Mouse (Mus musculus) heart, embryonic 16.5 days (tissue): ENCODE measurements around the gene Rnf10. TPM values are rescaled to one million over a fixed set of nuclear protein-coding genes. Genes with fewer than 3 reads are reported as not detected.

Experiments used
- ATAC-seq: fragments of 200-750 bp; cut with Nextera tagmentation; replicated peaks from 2 replicates; pipeline ENCODE4 v1.8.0; 2017; ENCODE audit warnings: moderate number of reproducible peaks; ENCODE audit not compliant: insufficient read depth, low FRiP score; ENCODE audit errors: extremely low read depth
- H3K27ac ChIP-seq: fragments of 300-500 bp; sonication (generic); 2 replicates; pipeline ENCODE4 v1.5.1; 2014; ENCODE audit warnings: mild to moderate bottlenecking, low read length, control low read depth, moderate library complexity
- H3K27me3 ChIP-seq: fragments of 300-500 bp; sonication (generic); 2 replicates; pipeline ENCODE4 v1.6.1; 2014; ENCODE audit warnings: low read length, mixed read lengths; ENCODE audit not compliant: control insufficient read depth, insufficient read depth
- H3K36me3 ChIP-seq: fragments of 300-500 bp; sonication (generic); 2 replicates; pipeline ENCODE4 v1.6.1; 2014; ENCODE audit not compliant: control insufficient read depth, insufficient read depth
- H3K4me1 ChIP-seq: fragments of 300-500 bp; sonication (generic); 2 replicates; pipeline ENCODE4 v1.6.1; 2014; ENCODE audit warnings: low read length, mixed read lengths; ENCODE audit not compliant: control insufficient read depth, insufficient read depth
- H3K4me2 ChIP-seq: fragments of 300-500 bp; sonication (generic); 2 replicates; pipeline ENCODE4 v1.6.1; 2014; ENCODE audit warnings: low read depth, mild to moderate bottlenecking, control low read depth, low read length
- H3K4me3 ChIP-seq: fragments of 300-500 bp; sonication (generic); 2 replicates; pipeline ENCODE4 v1.5.1; 2014; ENCODE audit warnings: mild to moderate bottlenecking, control low read depth, low read length
- H3K9ac ChIP-seq: fragments of 300-500 bp; sonication (generic); 2 replicates; pipeline ENCODE4 v1.6.1; 2014; ENCODE audit warnings: low read length, control low read depth
- H3K9me3 ChIP-seq: fragments of 300-500 bp; sonication (generic); replicated peaks from 2 replicates; pipeline ENCODE4 v1.6.1; 2016; ENCODE audit warnings: low read length; ENCODE audit not compliant: control insufficient read depth
- WGBS: fragments of 180-500 bp; shearing (Covaris S2); extraction: QIAGEN DNeasy Blood & Tissue Kit; methylation state at CpG from one replicate; pipeline ENCODE4 v1.1.7; 2014; 5-methylcytosine and 5-hydroxymethylcytosine counted together
- polyA plus RNA-seq: library from polyadenylated mRNA; unstranded; fragments of >200 nt; fragmentation: Nextera tagmentation; extraction: Ambion mirVana; gene quantifications from 2 replicates; pipeline ENCODE4 v1.2.1, GENCODE M21; 2015

The Rnf10 gene
- polyA plus RNA-seq, 1 experiment from 2014 or later = 126 TPM

DNA sequence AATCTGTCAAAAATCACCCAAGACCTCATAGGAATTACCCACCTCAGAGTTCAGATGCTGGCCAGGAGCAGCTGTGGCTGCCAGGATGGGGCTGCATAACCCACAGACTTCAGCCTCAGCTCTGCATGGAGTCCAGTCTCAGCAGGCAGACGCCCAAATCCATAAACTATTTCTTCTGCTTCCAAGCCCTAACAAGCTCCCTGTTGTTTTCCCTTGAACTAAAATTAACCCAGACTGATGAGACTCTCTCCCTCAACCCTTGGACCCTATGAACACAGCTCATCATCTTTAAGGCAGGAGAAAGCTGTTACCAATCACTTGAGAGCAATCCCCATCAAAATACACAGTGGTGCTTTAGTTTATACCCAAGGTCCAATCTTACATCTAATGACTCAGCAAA, 17.2 kb downstream of the Rnf10 start:
- WGBS = 83% methylated on average over 1 of the region's 1 CpGs
- H3K4me3 ChIP-seq = no peak overlapping the region
- H3K36me3 ChIP-seq = peaks cover 48% of the 10 kb centered on the region
- H3K27ac ChIP-seq = no peak overlapping the region
- ATAC-seq = no peak
- no peaks in the 10 kb centered on the region for H3K4me1 ChIP-seq
- H3K9ac ChIP-seq = no peak overlapping the region
- H3K4me2 ChIP-seq = no peak overlapping the region
- H3K27me3 ChIP-seq = no peaks in the 10 kb centered on the region
- H3K9me3 ChIP-seq = no peaks in the 10 kb centered on the region

DNA sequence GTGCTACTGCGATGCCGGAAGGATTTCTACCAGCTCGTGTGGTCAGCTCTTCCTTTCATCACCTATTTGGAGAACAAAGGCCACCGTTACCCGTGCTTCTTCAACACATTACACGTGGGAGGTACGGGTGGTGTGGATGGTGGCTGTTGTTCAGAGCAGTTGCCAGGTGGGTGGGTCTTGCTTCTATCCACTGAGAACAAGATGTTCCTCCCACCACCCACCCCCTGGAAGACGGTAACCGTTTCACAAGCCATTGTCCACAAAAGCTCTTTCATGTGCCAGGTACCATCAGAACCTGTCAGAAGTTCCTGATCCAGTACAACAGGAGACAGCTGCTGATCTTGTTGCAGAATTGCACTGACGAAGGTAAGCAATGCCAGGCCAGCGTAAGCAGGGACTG, 32.5 kb downstream of the Rnf10 start:
- Histone ChIP-seq H3K4me1 (peaks cover 10% of the 10 kb centered on the region), H3K36me3 (peaks cover 48% of the 10 kb centered on the region), H3K9ac (no peak overlapping the region), H3K9me3 (no peaks in the 10 kb centered on the region), H3K27ac (no peak overlapping the region), H3K27me3 (no peaks in the 10 kb centered on the region), H3K4me3 (no peak overlapping the region), H3K4me2 (no peak overlapping the region)
- no peak for ATAC-seq
- WGBS = 76% methylated on average over 11 of the region's 11 CpGs

DNA sequence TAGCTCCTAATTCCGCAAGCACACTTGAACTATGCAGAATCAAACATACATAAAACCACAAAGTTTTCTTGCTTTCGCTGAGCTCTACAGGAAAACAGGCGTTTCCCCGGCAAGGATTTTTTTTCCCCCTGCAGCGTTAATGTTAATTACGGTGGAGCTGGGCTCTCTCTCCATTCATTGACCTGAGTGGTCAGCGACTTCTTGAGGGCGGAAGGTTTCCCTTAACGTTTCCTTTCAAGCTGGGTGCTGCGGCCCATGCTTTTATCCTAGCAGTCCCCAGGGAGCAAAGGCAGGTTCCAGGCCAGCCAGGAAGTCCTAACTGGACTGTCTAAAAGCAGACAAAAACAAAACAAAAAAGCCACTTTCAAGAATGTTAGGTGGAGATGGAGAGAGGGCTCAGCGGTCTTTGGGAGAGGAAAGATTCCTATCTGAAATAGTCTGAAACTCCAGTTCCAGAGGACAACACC, 33.9 kb downstream of the Rnf10 start:
- Histone ChIP-seq H3K4me2 (peak overlapping the region; percentile 97), H3K9ac (peak overlapping the region; percentile 93), H3K27ac (no peak overlapping the region), H3K4me1 (peaks cover 12% of the 10 kb centered on the region), H3K36me3 (peaks cover 37% of the 10 kb centered on the region), H3K27me3 (no peaks in the 10 kb centered on the region; the same call in 1 of the 2 replicates), H3K9me3 (no peaks in the 10 kb centered on the region), H3K4me3 (peak overlapping the region; percentile 95)
- no peak for ATAC-seq
- 11% methylated on average over 11 of the region's 11 CpGs for WGBS

DNA sequence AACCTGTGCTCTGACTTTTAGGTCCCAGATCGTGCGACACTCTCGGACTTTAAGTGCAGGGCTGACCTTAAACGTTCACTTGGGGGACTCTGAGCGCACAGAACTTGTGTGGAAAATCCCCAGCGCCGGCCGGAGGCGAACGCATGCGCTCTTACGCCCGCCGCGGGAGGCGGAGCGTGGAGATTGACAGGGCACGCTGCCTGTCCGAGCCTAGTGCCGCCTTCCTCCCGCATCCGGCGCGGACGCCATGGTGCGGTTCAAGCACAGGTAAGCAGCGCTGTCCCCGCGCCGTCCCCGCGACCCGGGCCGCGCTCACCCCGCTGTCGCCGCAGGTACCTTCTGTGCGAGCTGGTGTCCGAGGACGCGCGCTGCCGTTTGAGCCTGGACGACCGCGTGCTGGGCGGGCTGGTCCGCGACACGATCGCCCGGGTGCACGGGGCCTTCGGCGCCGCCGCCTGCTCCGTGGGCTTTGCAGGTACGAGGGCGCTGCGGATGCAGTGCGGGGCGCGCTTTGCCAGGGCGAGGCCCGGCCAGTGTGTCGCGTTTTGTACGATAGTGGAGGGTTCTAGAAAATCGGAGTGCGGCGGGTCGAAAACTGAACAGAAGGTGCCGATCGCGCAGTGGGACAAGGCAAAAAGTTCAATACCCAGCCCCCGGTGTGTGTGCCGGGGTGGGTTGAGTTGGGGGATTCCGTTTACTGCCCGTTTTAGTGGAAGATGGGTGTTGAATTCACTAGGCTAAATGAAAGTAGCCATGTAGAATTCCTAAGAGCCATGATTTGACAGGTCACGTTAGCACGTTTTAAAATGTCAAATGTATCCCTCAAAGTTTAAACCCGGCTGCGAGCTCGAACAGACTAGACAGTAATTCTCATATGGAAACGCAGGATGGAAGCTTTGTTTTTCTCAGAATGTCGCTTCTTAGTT, 34.6 kb downstream of the Rnf10 start:
- peak overlapping the region; percentile 86 for H3K27ac ChIP-seq
- H3K4me1 ChIP-seq = peaks cover 12% of the 10 kb centered on the region
- peaks cover 31% of the 10 kb centered on the region for H3K36me3 ChIP-seq
- H3K9ac ChIP-seq = peak overlapping the region; percentile 93
- no peaks in the 10 kb centered on the region for H3K9me3 ChIP-seq
- under 1% methylated on average over 88 of the region's 88 CpGs for WGBS
- peak; percentile 84 for ATAC-seq
- H3K4me2 ChIP-seq = peak overlapping the region; percentile 97
- no peaks in the 10 kb centered on the region; the same call in 1 of the 2 replicates for H3K27me3 ChIP-seq
- peak overlapping the region; percentile 95 for H3K4me3 ChIP-seq

DNA sequence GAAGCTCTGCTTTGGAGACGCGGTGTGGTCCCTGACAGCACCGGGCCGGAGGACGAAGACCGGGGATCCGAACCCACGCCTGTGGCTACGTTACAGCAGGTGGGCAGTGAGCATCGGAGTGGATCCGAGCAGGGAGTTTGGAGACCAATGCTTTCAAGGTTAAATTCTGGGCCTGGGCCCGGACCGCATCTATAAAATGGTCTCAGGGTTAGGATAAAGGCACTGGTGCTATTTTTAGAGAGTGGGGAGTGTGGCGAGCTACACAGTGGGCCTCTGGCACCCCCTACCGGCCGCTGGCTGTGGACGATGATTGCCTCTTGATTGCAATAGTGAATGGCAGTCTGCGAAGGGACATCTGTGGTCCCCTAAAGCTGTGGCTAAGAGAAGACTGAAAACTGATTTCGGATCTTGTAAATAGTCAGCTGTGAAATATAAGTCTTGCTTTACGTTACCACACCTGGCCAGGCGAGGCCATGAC, 36.9 kb downstream of the Rnf10 start, which contains the start of gene Pop5:
Gene Pop5 (plus strand): TSS at position 51 of the 478 bp plus-strand sequence.
- peaks cover 22% of the 10 kb centered on the region for H3K4me1 ChIP-seq
- WGBS = 1% methylated on average over 21 of the region's 21 CpGs
- H3K36me3 ChIP-seq = peaks cover 9% of the 10 kb centered on the region
- H3K9ac ChIP-seq = peak within 1 kb of the TSS; percentile 84
- H3K27ac ChIP-seq = peak within 1 kb of the TSS; percentile 40
- peak within 1 kb of the TSS; percentile 95 for H3K4me2 ChIP-seq
- peak; percentile 50 for ATAC-seq
- H3K4me3 ChIP-seq = peak within 1 kb of the TSS; percentile 70
- H3K27me3 ChIP-seq = peaks cover 2% of the 10 kb centered on the region; the same call in 1 of the 2 replicates
- H3K9me3 ChIP-seq = no peaks in the 10 kb centered on the region

DNA sequence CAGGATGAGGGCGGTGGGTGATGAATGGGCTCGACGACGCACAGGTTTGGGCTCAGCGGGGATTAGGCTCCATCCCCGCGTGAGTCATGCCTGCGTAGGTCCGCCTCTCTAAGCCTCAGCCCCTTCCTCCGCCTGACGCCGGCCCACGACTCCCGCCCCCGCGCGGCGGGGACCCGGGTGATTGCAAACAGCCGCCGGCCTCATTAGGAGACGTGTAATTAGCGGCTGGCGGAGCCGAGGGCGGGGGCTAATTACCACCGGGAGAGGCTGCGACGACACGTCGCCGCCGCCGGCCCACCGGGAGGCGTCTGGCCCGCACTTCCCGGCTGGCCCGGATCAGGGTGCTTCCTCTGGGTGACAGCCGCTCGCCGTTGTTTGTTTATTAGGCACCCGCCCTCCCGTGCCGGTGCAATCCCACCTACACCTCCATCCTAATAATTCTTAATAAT, 37.4 kb downstream of the Rnf10 start:
- Histone ChIP-seq H3K36me3 (peaks cover 4% of the 10 kb centered on the region; the same call in 1 of the 2 replicates), H3K27me3 (peaks cover 2% of the 10 kb centered on the region; the same call in 1 of the 2 replicates), H3K4me2 (peak overlapping the region; percentile 95), H3K27ac (peak overlapping the region; percentile 40), H3K9me3 (no peaks in the 10 kb centered on the region), H3K4me1 (peaks cover 23% of the 10 kb centered on the region), H3K4me3 (peak overlapping the region; percentile 70), H3K9ac (peak overlapping the region; percentile 84)
- ATAC-seq = 0 out of 2 replicates have a peak, but pooled peaks have one; percentile 34
- 0% methylated on average over 45 of the region's 45 CpGs for WGBS

DNA sequence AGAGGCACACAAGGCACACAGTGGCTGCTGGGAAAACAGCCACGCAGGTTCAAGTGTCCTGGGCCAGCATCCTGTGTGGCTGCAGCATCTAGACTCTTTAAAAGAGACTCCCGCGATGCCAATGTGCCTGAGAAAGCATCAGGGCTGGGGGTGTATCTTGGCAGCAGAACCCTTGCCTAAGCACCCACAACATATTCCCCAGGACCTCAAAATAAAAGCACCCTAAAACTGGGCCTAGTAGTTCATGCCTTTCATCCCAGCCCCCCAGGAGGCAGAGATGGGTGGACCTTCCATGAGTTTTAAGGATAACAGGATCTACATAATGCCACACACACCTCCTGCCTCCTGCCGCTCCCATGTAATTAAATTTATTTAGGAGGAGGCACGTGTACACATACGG, 38.2 kb downstream of the Rnf10 start:
- H3K27ac ChIP-seq = no peak overlapping the region
- H3K36me3 ChIP-seq = no peaks in the 10 kb centered on the region
- no peak overlapping the region for H3K4me3 ChIP-seq
- no peaks in the 10 kb centered on the region for H3K9me3 ChIP-seq
- peaks cover 2% of the 10 kb centered on the region; the same call in 1 of the 2 replicates for H3K27me3 ChIP-seq
- peaks cover 23% of the 10 kb centered on the region for H3K4me1 ChIP-seq
- no peak overlapping the region for H3K4me2 ChIP-seq
- 78% methylated on average over 6 of the region's 6 CpGs for WGBS
- H3K9ac ChIP-seq = no peak overlapping the region
- ATAC-seq = no peak

DNA sequence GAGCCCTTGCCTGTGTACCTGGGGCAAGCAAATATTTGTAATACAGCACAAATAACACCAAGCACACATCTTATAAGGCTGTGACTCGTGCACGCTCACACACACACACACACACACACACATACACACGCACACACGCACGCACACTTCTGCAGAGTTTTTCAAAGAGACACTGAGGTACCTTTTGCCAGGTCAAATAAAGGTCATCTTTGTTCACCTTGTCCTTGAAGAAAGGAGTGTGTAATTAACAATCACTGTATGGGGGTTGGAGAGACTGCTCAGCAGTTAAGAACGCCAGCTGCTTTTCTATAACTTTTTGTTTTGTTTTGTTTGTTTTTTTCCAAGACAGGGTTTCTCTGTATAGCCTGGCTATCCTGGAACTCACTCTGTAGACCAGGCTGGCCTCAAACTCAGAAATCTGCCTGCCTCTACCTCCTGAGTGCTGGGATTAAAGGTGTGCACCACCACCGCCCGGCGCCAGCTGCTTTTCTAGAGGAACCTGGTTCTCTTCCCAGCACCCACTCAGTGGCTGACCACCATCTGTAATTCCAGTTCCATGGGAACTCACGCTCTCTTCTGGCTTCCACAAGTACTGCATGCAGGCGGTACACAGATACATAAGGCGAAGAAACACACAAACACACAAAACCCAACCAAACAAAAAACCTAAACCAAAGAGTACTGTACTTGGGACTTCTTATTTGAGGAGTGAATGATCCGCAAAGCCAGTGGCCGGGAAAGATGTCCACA, 39.5 kb downstream of the Rnf10 start:
- Histone ChIP-seq H3K4me3 (no peak overlapping the region), H3K9ac (no peak overlapping the region), H3K36me3 (no peaks in the 10 kb centered on the region), H3K27ac (no peak overlapping the region), H3K4me2 (no peak overlapping the region), H3K9me3 (no peaks in the 10 kb centered on the region), H3K27me3 (peaks cover 2% of the 10 kb centered on the region; the same call in 1 of the 2 replicates), H3K4me1 (peaks cover 17% of the 10 kb centered on the region)
- ATAC-seq = no peak
- 90% methylated on average over 14 of the region's 14 CpGs for WGBS
